Mouse (Mus musculus): ENCODE results near the gene Ms4a14.

DNA sequence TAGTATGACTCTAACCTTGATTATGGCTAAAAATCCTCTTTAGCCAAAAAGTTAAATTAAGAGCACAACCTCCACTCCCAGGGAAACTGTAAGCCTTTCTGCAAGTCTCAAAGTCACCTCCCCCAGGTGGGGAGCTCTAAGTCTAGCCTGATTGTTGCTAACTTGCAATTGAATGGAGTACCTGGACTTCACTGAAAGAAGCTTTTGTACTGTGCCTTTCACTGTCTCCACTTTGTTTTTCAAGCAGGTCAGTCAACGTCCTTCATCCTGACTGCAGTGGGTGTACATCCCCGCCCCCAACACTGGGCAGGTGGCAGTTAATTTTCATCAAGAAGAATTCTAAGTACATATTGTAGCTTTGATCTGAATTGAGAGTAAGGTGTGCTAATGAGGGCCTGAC is 15.3 kb downstream of the Ms4a14 start:
- TF ChIP-seq POLR2A (IDR thresholded peaks at IDR 0.05; ENCODE audit: borderline replicate concordance, extremely low read depth, low read depth, low read length) (no peak), CTCF (IDR thresholded peaks at IDR 0.05; ENCODE audit: insufficient read depth, low read length) (no peak)
